Mouse (Mus musculus): ENCODE measurements around the gene Sgcd. TPM values are rescaled to one million over a fixed set of nuclear protein-coding genes. Genes with fewer than 3 reads are reported as not detected.

The Sgcd gene
- polyA plus RNA-seq, 1 experiment from 2014 or later = 0.14 TPM

DNA sequence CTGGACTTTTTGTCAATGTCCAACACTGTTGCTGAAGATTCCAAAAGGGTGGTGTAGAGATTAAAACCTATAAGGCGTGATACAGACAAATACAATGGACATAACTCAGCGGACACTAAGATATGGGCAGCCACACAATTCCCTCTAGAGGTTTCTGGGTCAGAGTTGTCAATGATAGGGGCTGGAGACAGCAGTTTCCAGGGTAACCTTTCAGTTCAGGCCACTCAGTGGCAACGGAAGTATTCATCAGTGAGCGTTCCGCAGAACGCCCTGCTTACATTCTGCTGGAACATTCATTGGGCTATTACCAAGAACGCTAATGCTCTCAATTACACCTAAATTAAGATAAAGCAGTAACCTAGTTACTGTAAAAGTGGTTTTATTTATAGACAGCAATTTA is 738.5 kb downstream of the Sgcd start:
- H3K4me2 ChIP-seq = no peak overlapping the region
- DNase-seq (no peak), ATAC-seq (ENCODE audit: low read depth) (no peak)
- no peaks in the 10 kb centered on the region for H3K9me3 ChIP-seq (replicated peaks)
- H3K27ac ChIP-seq = no peak overlapping the region
- no peaks in the 10 kb centered on the region for H3K36me3 ChIP-seq
- H3K27me3 ChIP-seq = no peaks in the 10 kb centered on the region
- WGBS (ENCODE audit: insufficient replicate concordance) = 74% methylated on average over 7 of the region's 7 CpGs
- H3K9ac ChIP-seq = no peak overlapping the region
- no peaks in the 10 kb centered on the region for H3K4me1 ChIP-seq (replicated peaks)
- H3K4me3 ChIP-seq (replicated peaks) = no peak overlapping the region

DNA sequence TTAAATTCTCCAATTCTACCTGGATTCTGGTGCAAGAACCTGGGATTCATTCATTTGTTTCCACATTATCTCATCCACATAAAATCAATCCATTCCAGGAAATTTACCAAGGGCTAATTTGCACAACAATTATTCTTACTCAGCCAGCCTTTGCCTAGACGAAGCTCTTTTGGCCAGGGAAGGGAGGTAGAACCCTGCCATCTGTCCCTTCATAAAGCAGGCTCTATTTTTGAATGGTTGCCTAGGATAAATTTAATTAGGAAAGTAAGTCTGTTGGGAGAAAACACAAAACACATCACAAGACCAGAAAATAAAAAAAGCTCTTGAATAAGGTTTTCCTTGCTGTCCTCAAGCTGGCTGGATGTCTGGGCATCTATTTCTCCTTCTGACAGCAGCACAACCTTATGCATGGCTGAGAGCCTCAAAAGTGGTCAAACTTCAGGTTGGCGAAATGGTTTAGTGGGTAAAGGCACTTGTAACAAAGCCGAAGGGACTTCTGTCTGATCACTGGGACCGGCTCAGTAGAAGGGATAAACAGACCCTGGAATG is 740.4 kb downstream of the Sgcd start:
- 67% methylated on average over 4 of the region's 4 CpGs for WGBS (ENCODE audit: insufficient replicate concordance)
- no peaks in the 10 kb centered on the region for H3K9me3 ChIP-seq (replicated peaks)
- H3K4me1 ChIP-seq (replicated peaks) = no peaks in the 10 kb centered on the region
- no peak overlapping the region for H3K27ac ChIP-seq
- H3K27me3 ChIP-seq = no peaks in the 10 kb centered on the region
- no peak overlapping the region for H3K4me2 ChIP-seq
- H3K9ac ChIP-seq = no peak overlapping the region
- H3K36me3 ChIP-seq = no peaks in the 10 kb centered on the region
- ATAC-seq (ENCODE audit: low read depth) (no peak), DNase-seq (no peak)
- H3K4me3 ChIP-seq (replicated peaks) = no peak overlapping the region

DNA sequence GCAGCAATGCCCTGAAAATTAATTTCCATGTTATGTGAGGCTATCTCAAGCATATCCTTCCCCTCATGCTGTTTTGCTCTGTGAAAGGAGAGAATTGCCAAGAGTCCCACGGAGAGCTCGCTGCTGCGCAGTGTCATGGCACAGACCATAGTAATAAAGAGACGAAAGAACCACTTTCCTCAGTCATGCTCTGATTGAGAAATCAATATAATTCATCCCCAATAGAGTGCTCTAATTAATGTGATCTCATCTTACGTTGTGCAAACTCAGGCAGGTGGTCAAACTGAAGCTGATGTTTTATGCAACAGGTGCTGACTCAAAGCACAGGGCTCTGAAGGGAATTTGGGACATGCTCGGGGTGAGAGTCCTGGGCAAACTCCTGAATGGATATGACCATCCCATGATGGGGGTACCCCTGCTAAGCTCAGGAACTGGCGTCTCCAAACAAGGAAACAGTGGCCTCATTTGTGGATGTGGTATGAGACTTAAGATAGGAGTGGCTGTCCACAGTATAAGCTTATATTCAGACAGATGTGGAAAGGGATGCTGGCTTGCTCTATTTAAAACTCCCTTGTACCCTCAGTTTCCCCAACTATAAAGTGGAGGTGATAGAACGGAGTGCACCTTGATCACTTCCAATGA is 740.9 kb downstream of the Sgcd start:
- Histone ChIP-seq H3K36me3 (no peaks in the 10 kb centered on the region), H3K9me3 (replicated peaks) (no peaks in the 10 kb centered on the region), H3K9ac (no peak overlapping the region), H3K27ac (no peak overlapping the region), H3K27me3 (no peaks in the 10 kb centered on the region), H3K4me1 (replicated peaks) (no peaks in the 10 kb centered on the region), H3K4me3 (replicated peaks) (no peak overlapping the region), H3K4me2 (no peak overlapping the region)
- ATAC-seq (ENCODE audit: low read depth) = no peak
- 70% methylated on average over 8 of the region's 8 CpGs for WGBS (ENCODE audit: insufficient replicate concordance)
- no peak for DNase-seq

DNA sequence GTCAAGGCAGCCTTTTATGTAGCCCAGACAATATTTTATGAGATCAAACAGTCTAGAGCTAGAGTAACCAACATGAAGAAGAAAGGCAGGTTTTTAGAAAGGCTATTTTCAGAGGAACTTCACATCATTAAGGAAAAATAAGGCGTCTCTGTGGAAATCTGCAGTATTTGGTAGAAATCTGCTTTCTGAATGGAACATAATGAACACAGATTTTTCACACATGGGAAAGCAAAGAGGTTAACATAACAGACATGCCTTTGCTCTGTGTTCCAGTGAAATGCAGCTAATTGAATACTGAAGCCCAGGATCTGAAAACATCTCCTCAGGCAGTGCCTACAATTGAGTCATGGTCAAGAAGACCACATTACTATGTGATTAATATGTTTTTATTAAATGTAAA is 746.4 kb downstream of the Sgcd start:
- H3K9me3 ChIP-seq (replicated peaks) = no peaks in the 10 kb centered on the region
- H3K4me1 ChIP-seq (replicated peaks) = no peaks in the 10 kb centered on the region
- H3K27ac ChIP-seq = no peak overlapping the region
- ATAC-seq (ENCODE audit: low read depth) = no peak
- 69% methylated on average over 1 of the region's 1 CpGs for WGBS (ENCODE audit: insufficient replicate concordance)
- H3K4me3 ChIP-seq (replicated peaks) = no peak overlapping the region
- H3K4me2 ChIP-seq = no peak overlapping the region
- no peak for DNase-seq
- no peaks in the 10 kb centered on the region for H3K27me3 ChIP-seq
- H3K9ac ChIP-seq = no peak overlapping the region
- no peaks in the 10 kb centered on the region for H3K36me3 ChIP-seq

DNA sequence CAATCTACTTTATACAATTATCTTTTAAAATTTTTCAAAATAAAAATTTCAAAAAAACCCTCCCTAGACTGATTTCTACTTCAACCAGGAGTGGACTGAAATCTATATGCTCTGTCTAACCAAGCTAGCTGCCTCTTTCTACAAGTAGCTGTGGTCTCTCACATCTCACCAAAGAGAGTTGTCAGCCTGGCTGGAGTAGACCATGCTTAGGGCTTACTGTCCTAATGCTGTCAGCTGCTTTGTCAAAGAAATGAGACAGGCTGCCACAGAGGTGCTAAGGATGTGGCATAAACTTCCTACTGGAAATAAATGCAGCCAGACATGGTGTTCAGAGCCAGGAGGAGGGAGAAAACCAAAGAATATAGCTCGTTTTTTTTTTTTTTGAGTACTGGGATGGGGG is 760.5 kb downstream of the Sgcd start:
- no peak for ATAC-seq (ENCODE audit: low read depth)
- H3K4me1 ChIP-seq (replicated peaks) = no peaks in the 10 kb centered on the region
- no peak for DNase-seq
- H3K9me3 ChIP-seq (replicated peaks) = no peaks in the 10 kb centered on the region
- H3K4me3 ChIP-seq (replicated peaks) = no peak overlapping the region
- H3K36me3 ChIP-seq = no peaks in the 10 kb centered on the region
- H3K4me2 ChIP-seq = no peak overlapping the region
- H3K27me3 ChIP-seq = no peaks in the 10 kb centered on the region
- 10% methylated on average over 1 of the region's 1 CpGs for WGBS (ENCODE audit: insufficient replicate concordance)
- no peak overlapping the region for H3K9ac ChIP-seq
- no peak overlapping the region for H3K27ac ChIP-seq

DNA sequence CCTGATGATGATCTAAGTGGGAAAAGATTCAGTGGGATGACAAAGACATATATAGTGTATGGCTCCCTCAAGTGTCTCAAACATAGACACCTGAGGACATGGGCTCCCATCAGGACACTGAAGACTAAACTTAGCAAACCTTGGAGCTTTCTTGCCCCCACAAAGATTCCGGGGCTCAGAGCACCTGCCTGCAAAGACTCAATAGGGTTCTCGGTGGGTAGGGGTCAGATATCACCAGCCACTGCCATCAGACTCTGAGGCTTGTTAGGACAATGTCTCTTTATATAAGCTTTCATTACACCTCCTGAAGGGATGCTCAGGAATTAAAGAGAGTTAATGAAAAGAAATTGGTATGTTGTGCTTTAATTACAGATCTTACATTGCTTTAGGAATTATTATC is 764.6 kb downstream of the Sgcd start:
- Histone ChIP-seq H3K36me3 (no peaks in the 10 kb centered on the region), H3K4me3 (replicated peaks) (no peak overlapping the region), H3K27me3 (no peaks in the 10 kb centered on the region), H3K27ac (no peak overlapping the region), H3K9ac (no peak overlapping the region), H3K4me1 (replicated peaks) (no peaks in the 10 kb centered on the region), H3K9me3 (replicated peaks) (no peaks in the 10 kb centered on the region), H3K4me2 (no peak overlapping the region)
- ATAC-seq (ENCODE audit: low read depth) = no peak
- 52% methylated on average over 2 of the region's 2 CpGs for WGBS (ENCODE audit: insufficient replicate concordance)
- DNase-seq = no peak

DNA sequence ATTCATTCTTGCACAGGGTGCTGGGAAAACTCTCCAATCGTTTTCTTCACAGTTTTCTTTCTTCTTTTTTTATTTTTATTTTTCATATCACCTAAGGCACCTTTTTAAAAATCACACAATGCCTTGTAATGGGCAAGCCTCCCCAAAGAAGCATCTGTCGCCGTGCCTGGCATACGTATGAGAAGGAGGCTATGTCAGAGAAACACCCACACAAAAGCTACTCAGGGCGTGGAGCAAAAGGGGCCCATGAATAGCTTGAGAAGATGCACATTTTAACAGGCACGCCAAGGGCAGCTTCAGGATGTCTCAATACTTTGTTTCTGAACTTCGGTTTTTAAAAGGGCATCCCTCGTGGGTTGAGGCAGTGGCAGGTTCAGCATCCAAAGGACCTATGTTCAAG is 777.2 kb downstream of the Sgcd start:
- no peak overlapping the region for H3K4me3 ChIP-seq (replicated peaks)
- H3K27me3 ChIP-seq = no peaks in the 10 kb centered on the region
- ATAC-seq (ENCODE audit: low read depth) = no peak
- H3K27ac ChIP-seq = no peak overlapping the region
- no peaks in the 10 kb centered on the region for H3K9me3 ChIP-seq (replicated peaks)
- no peak for DNase-seq
- no peak overlapping the region for H3K9ac ChIP-seq
- no peaks in the 10 kb centered on the region for H3K36me3 ChIP-seq
- no peak overlapping the region for H3K4me2 ChIP-seq
- no peaks in the 10 kb centered on the region for H3K4me1 ChIP-seq (replicated peaks)
- 58% methylated on average over 8 of the region's 8 CpGs for WGBS (ENCODE audit: insufficient replicate concordance)

DNA sequence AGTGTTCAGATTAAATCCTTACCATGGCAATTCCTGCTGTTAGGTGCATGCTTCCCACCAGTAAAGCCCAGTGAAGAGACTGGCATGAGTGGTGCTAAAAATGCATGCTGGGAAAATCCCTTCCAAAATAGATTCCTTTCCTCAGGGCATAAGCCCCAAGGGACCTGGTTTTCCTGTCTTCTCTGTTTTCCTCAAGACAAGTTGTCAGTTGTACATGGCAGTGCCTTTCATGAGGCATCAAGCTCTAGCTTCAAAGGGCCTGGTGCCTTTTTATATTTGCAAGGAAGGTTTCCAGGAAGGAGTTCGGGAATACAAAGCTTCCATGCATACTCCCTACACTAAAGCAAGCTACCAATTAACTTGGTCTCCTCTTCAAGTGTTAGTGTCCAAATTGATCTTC is 782.3 kb downstream of the Sgcd start:
- Histone ChIP-seq H3K9ac (no peak overlapping the region), H3K9me3 (replicated peaks) (no peaks in the 10 kb centered on the region), H3K36me3 (no peaks in the 10 kb centered on the region), H3K4me3 (replicated peaks) (no peak overlapping the region), H3K27me3 (no peaks in the 10 kb centered on the region), H3K27ac (no peak overlapping the region), H3K4me2 (no peak overlapping the region), H3K4me1 (replicated peaks) (no peaks in the 10 kb centered on the region)
- WGBS (ENCODE audit: insufficient replicate concordance) = 43% methylated on average over 1 of the region's 1 CpGs
- ATAC-seq (ENCODE audit: low read depth) (no peak), DNase-seq (no peak)

DNA sequence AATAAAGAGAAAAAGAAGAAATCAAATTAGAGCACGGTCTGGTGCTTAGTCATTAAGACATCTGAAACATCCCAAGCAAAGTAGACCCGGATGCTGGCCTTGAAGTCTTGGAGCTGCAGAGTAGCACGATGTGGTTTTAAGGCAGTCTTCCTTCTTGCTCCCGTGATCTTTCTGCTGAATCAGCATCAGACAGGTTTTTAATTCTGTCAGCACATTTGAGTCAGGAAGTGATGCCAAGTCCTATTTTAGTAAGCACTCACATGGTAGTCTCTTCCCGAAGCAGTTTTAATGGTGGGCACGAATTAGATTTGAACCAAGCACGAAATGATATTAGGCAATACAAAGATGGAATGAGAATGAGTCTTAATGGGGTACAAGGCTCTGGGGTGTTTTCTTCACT is 789.7 kb downstream of the Sgcd start:
- Histone ChIP-seq H3K4me2 (no peak overlapping the region), H3K9me3 (replicated peaks) (no peaks in the 10 kb centered on the region), H3K4me3 (replicated peaks) (no peak overlapping the region), H3K27me3 (no peaks in the 10 kb centered on the region), H3K4me1 (replicated peaks) (no peaks in the 10 kb centered on the region), H3K36me3 (no peaks in the 10 kb centered on the region), H3K9ac (no peak overlapping the region), H3K27ac (no peak overlapping the region)
- no peak for ATAC-seq (ENCODE audit: low read depth)
- 61% methylated on average over 7 of the region's 7 CpGs for WGBS (ENCODE audit: insufficient replicate concordance)
- DNase-seq = no peak

DNA sequence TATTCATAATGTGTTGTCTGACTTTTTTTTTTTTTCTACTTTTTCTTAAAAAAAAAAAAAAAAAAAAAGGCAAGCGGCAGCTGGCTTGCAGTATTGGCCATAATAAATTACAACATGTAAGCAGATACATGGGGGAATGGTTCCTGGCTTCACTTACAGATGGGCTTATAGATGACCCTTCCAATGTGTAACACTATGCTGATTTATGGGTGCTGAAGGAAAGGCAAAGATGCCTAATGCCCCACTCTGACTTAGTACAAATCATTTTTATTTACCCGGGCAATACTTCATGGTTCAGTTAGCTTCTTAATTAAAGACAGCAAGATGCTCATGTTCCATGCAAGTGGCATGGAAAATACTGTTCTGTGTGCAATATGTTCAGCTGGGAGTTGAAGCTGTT is 800.2 kb downstream of the Sgcd start:
- DNase-seq = no peak
- Histone ChIP-seq H3K4me3 (replicated peaks) (no peak overlapping the region), H3K4me1 (replicated peaks) (no peaks in the 10 kb centered on the region), H3K4me2 (no peak overlapping the region), H3K9me3 (replicated peaks) (no peaks in the 10 kb centered on the region), H3K36me3 (no peaks in the 10 kb centered on the region), H3K27me3 (no peaks in the 10 kb centered on the region), H3K9ac (no peak overlapping the region), H3K27ac (no peak overlapping the region)
- ATAC-seq (ENCODE audit: low read depth) = no peak
- 68% methylated on average over 2 of the region's 2 CpGs for WGBS (ENCODE audit: insufficient replicate concordance)

DNA sequence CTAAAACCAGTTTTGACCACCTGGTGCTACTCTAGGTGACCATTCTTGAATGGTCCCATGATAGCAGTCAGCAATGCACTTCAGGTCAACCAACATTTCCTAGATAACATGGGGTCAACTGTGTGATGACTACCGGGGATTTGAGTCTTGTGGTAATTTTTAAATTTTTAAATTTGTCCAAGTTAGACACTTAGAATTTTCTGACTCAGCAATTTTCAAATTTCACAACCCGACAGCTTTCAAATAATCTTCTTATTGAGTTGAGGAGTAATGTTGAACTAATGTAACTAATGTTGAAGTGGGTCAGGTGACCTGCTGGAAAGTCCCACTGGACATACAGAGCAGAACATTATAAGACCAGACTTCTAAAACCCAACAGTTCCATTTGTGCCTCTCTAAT is 813.8 kb downstream of the Sgcd start:
- Histone ChIP-seq H3K4me3 (replicated peaks) (no peak overlapping the region), H3K9ac (no peak overlapping the region), H3K27me3 (no peaks in the 10 kb centered on the region), H3K36me3 (no peaks in the 10 kb centered on the region), H3K9me3 (replicated peaks) (no peaks in the 10 kb centered on the region), H3K4me2 (no peak overlapping the region), H3K27ac (no peak overlapping the region), H3K4me1 (replicated peaks) (no peaks in the 10 kb centered on the region)
- 69% methylated on average over 2 of the region's 2 CpGs for WGBS (ENCODE audit: insufficient replicate concordance)
- no peak for ATAC-seq (ENCODE audit: low read depth)
- no peak for DNase-seq

DNA sequence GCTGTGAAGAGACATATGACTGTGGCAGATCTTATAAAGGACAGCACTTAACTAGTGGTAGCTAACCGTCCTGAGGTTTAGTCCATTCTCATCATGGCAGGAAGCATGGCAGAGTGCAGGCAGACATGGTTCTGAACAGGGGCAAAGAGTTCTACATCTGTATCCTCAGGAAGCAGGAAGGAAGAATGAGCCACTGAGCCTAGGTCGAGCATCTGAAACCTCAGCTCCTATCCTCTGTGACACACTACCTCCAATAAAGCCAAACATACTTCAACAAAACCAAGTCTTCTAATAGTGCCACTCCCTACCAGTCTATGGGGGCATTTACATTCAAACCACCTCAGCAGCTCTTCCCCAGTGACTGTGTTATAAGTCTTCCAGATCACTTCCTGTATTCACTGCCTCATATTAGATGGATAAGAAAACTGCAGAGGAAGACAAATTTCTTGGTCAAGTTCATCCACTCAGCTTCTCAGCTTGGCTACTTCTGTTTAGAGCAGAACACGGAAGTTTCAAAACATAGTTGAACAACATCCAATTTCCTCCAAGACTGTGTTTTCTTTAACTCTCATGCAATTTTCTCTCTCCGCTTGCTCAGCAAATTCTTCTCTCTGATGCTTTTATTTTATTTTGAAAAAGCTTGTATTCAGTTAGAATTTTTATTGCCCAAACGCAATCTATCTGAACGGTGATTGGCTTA is 817.7 kb downstream of the Sgcd start:
- Histone ChIP-seq H3K4me2 (no peak overlapping the region), H3K4me1 (replicated peaks) (no peaks in the 10 kb centered on the region), H3K9me3 (replicated peaks) (no peaks in the 10 kb centered on the region), H3K9ac (no peak overlapping the region), H3K4me3 (replicated peaks) (no peak overlapping the region), H3K27me3 (no peaks in the 10 kb centered on the region), H3K36me3 (no peaks in the 10 kb centered on the region), H3K27ac (no peak overlapping the region)
- 51% methylated on average over 6 of the region's 6 CpGs for WGBS (ENCODE audit: insufficient replicate concordance)
- ATAC-seq (ENCODE audit: low read depth) (no peak), DNase-seq (no peak)

All from liver, embryonic 13.5 days (tissue).